Mouse (Mus musculus) lung, postnatal 0 days (tissue): Measurements from ENCODE around the gene Mboat7.

Experiments used
- CTCF ChIP-seq: IDR thresholded peaks from 2 replicates; pipeline ENCODE4 v1.5.1; 2016; ENCODE audit warnings: antibody characterized with exemption, mild to moderate bottlenecking
- EP300 ChIP-seq: IDR thresholded peaks from 2 replicates; pipeline ENCODE4 v1.6.1; 2016; ENCODE audit warnings: antibody characterized with exemption, mild to moderate bottlenecking, control low read depth

DNA sequence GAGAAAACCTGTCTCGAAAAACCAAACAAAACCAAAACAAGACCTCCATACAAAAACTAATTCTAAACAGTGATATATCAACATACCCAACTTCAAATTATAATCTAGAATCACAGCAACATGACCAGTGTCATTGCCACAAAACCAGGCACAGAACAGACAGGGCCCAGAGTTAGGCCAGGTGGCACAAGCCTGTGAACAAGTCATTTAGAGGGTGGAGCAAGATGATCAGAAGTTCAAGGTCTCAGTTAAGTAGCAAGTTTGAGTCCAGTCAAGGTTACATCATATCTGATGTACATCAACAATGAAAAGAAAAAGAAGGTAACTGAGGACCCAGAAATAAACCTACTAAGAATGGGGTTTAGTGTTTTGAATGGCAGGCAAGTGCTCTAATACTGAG, 15.7 kb upstream of the Mboat7 start:
- no peak for TF ChIP-seq CTCF
- TF ChIP-seq EP300: no peak
